Mouse (Mus musculus): Measurements from ENCODE around the gene Cadps.

Gene Cadps

DNA sequence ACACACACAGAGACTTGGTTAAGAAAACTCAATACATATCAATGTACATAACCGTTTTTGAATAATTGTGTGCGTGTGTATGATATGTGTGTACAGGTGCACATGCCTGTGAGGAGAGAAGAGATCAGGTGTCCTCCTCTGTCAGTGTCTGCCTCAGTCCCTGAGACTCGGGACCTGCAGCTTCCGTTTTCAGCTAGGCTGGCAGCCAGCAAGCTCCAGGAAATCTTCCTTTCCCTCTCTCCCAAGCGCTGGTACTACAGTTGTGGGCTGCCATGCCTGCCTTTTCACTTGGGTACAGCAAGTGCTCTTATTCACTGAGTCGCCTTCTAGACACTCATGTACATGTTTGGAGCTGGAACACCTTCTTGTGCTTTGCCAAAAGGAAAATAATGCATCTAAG is 435.7 kb downstream of the Cadps start:
- no peak for DNase-seq

DNA sequence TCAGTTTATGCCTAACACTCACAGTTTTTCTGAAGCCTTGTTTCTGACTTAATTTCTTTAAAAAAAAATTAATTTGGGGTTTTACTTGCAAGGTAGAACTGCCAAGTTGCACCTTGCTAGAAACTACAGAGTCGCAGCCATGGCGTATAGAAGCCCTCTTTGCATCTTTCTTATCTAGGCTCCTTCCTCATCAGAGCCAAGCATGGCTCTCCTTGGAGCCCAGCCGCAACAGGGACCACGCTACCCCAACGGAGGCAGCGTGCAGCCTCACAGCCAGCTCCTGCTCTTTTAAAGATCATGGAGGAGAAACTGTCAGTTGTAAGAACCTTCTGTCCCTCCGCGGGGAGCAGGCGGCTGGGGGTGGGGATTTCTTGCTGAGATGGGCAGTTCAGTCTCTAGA is 445.0 kb downstream of the Cadps start:
- DNase-seq = no peak

DNA sequence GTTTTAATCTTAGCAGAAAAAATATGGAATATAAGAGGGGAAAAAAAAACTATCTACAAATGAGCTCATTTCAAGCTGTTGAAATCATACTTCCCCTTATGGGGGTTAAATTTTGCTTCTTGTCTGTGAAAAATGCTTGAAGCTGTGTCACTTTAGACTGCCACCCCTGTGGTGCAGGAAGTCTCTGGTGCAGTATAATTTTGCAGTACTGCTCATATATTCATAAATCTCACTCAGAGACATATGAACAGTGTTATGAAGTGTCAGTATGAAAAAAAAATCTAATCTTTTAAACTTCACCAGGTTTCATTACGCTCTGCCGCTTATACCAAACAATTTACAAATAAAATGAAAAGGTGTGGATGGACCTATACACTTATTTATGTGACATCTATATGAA is 445.6 kb downstream of the Cadps start:
- DNase-seq = no peak

DNA sequence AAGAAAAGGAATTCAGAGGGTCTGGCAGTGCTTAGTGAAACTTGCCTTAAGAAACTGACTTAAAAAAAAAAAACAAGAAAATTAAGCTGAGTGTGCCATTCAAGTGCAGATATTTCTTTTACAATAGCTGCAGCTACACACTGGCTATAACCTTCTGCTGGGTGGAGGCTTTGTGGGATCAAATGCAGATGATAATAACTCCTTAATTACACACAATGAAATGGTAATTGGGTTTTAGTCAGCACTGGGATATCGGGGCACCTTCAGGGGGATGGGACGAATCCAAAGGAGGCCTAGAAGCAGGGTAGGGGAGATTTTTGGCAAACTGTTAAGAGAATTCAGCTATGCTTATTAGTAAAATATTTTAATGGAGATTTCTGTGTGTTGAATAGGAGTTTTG is 447.4 kb downstream of the Cadps start:
- no peak for DNase-seq

DNA sequence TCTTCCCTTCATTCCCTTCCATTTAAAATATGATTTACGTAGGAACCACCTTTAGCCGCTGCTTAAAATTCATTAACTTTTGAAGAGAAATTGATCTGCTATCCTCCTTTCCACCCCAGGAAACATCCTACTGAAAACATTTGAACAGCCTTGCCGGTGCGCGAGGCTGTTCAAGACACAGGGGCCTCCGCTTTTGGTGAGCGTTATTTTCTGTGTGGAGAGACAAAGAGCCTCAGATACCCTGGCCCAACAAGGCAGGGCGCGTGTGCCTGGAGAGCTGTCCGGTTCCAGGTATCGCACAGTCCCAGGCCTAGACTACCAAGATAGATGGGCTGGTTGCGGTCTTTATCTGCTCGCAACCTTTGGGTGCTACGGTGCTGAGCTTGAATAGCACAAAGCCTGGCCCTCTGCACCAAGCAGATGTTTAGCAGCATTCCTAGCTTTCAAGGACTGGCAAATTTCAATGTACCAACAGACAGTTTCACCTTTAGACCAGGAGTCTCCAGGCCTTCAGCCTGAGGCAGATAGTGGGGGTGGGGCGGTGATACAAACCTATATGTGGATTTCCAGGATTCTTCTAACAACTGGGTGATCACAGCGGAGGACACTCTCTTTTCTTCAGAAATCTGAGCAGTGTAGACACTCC is 472.5 kb downstream of the Cadps start:
- no peak for DNase-seq

DNA sequence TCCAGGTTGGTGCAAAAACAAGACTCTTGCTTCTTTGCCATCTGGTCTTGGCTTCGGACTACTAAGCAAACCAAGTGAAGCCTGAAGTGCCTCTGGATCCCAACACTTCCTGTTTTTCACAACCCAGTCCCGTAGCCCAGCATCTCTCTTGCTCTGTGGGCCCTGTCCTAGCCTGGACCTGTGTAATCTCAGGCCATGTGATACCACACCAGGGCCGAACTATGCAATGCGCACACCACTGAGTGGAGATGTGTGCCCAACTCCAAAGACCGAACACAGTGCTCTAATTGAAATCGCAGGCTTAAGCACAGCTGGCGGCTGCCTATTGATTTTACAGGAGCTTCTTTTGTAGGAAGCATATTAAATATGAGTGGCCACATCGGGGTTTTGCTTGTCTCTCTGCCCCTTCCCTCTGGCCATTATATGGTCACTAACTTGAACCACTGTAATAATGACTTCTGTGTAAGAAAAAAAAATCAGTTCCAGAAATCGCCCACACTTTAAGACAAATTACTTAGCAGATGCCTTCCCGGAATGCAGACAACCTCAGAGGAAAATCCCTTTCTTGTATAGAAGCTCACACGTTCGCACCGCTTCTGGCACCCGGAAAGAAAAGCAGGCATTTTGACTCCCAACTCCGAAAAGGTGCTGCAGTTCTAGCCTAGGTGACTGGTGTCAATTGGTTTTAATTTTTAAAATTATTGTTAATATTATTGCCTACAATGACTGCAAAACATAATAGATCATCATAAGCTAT is 473.4 kb downstream of the Cadps start:
- no peak for DNase-seq

DNA sequence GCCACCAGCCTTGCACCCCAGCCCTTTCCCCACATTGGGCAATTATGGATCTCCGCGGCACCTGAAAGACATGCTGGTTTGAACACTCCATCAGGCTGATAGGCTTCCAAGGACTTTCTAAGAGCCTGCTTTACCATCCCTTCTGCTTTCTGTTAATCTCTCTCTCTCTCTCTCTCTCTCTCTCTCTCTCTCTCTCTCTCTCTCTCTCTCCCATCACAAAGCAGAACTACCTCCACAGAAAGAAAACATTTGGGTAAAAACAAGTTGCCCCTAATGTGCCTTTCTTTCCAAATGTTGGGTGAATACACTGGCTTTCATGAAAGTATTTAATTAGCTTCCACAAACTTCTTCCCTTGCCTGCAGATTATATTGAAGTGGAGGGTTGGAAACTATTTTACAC is 474.8 kb downstream of the Cadps start, which contains the start of gene Fezf2:
Gene Fezf2, minus strand, starts transcription at position 101 of the 400 bp plus-strand sequence.
- no peak for DNase-seq

DNA sequence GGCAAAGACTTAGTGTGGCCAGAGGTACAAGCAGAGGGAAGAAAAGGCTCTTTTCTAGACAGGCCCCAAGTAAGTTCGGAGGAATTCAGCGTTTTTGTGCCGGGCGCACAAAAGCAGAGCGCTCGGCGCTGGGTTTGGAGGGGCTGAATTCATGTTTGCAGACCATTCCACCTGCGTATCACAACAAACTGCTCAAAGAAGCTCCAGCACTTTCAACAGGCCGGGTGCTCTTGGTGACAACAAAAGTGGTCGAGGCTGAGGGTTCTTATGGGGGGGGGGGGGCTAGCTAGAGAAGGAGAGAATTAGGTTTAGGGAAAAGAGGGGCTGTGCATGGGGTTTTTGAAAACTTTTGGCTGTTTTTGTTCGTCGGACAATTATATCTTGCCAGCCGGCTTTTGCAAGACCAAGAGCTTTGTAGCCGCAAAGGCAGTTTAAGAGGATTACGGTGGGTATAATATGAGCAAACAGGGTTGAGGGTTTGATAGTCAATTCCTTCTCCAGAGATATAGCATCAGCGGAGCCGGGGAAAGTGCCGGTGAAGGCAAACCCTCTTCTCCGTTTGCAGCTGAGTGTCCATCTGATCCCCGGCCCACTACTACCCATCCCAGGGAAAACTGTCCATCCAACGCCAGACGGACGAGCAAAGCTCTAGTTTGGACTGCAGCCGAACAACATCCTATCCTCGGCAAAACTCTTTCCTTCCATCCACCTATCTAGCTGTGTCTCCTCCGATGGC is 475.8 kb downstream of the Cadps start:
- no peak for DNase-seq

DNA sequence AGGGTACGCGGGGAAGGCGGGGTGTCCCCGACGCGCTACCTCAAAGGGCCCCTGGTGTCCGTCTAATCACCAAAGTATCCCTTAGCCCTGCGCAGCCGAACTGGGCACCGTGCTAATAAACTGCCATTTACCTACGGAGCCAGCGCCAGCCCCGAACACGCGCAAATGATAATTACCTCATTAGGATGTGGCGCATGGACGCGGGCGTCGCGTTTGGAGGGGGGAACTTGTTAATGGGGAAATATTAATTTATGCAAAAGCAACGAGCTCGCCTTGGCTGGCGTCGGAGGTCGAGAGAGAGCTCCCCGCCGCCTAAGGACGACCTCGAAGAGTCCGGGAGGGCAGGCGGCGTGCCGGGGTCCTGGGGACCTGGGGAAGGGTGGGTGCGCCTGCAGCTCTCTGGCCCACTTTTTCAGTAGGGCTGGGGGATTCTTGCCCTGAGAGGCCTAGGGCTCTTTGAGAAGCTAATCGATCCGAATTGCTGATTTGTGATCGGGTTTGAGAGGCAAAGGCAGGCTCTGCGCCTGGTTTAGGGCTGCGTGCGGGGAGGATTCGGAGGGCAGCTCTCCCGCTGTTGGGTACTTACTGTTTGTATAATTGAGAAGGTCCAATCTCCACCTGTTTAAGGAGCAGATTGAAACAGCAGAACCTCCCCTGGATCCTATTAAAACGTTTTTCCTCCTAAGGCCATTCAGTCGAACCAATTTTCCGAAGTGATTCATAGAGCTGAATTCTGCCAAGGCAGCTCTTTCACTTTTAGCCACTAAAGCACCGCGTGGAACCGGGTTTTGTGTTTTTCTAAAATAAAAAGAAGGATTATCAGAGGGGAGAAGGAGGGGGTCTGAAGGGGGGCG is 476.6 kb downstream of the Cadps start:
- no peak for DNase-seq

DNA sequence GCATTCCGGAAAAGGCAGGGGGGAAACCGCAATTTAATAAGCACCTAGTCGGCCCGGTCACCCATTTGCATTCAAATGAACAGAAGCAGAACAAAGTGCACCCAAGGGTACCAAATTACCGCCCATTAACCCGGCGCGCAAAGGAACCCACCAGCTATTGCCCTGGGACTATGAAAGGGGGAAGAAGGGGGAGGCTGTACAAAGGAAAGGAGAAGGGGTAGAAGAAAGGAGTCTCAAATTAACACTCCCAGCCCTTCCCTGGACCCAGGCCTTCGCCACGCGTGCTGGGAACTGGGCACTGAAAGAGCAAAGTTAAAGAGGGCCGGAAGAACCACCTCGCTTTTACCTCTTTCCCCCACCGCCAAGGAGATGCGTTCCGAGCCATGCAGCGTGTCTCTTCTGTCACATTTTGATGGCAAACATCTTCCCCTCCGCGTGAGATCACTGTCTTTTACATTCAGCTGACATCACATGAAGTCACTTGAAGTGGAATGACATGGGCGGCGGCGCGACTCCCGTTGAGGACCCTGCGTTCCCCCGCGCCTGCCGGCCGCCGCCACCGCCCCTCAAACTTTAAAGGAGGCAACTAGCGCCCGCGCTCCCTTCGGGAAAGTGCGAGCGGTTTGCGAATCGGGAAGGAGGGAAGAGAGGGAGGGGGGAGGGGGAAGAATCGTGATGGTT is 477.5 kb downstream of the Cadps start:
- DNase-seq = no peak

DNA sequence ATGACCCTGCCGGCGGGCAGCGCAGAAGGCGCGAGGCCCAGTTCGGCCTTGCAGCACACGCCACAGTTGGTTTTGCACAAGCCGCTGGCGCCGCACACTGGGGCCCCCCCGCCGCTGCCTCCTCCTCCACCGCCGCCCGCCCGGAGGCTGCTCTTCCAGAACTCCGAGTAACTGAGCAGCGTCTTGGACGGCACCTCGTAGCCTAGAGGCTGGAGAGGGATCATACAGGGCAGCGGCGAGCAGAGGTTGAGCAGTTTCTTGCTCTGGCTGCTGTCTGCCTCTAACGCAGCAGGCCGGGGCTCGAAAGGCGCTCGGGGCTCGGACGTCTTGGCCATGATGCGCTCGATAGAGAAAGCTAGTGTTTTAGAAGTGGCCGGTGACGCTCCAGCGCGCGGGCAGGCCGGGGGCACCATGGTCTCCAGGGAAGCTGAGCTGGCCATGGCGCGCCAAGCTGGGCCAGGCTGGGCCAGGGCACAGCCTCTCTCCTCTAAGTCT is 478.1 kb downstream of the Cadps start:
- no peak for DNase-seq

DNA sequence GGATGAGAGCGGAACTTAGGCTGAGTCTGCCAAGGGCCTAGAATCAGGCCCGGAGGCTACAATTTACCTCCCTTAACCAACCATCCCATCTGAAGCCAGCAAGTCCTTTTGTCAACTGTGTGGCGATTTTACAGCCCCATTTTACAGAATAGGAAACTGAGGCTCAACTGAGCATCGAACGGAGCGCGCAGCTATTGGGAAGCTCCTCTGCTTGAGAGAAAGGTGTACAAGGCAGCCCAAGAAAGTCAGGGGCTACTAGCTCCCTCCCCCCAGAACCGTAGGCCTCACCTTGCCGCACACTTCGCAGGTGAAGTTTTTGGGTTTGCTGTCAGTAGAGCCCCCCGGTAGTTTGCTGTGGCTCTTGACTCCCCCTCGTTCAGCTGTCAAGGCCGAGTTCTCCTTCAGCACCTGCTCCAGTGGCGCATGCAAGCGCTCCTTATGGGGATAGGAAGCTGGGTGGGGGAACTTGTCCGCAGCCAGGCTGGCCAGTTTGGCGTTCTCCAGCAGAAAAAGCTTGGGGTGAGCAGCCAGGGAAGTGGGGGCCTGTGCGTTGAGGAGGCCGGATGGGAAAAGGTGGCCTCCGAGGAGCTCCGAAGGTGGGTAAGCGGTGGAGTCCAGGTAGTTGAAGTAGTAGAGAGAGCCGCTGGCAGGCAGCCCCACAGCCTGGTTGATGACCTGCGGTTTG is 478.7 kb downstream of the Cadps start:
- no peak for DNase-seq

DNA sequence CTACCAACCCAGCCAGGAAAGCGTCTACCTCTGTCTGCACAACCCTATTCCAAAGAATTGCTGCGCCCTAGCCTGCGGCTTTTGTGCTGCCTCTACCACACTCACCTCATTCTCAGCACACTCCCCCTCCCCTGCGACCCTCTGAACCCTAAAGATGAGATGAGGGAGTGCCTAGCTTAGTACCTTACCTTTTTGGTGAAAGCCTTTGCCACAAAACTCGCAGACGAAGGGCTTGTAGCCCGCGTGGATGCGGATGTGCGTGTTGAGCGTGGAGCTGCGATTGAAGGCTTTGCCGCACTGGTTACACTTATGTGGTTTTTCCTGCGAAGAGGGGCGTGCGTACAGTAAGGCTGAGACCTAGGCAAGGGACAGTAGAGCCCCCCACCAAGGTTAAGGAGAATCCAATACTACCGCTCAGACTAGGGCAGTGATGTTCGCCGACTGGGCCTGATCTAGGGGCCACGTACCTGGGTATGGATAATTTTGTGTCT is 479.4 kb downstream of the Cadps start:
- DNase-seq = no peak

DNA sequence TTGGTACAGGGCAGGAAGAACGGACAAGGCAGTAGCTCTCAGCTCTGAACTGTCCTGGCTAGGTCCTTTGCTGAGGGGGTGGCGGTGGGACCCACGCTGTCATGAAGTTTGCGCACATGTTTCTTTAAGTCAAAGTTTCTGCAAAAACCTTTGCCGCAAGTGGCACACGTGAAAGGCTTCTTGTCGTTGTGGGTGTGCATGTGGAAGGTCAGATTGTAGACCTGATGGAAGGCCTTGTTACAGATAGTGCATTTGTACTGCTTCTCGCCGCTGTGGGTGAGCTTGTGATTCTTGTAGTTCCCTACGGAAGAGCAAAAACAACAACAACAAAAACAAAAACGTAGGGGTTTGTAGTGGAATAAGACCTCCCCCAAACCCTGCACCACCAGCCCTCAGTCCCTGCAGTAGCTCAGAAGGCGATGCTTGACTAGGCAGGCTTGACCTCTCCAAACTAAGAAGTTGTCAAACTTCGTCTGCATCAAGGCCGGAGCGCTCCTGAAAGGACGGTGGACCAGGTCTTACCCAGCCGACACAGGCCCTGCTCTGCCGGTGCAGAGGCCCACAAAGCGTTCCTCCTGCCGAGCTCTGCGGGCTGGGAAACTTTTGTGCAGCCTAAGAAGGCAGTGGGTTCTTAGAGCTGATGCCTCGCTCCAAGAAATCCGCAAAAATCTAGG is 480.3 kb downstream of the Cadps start:
- no peak for DNase-seq

DNA sequence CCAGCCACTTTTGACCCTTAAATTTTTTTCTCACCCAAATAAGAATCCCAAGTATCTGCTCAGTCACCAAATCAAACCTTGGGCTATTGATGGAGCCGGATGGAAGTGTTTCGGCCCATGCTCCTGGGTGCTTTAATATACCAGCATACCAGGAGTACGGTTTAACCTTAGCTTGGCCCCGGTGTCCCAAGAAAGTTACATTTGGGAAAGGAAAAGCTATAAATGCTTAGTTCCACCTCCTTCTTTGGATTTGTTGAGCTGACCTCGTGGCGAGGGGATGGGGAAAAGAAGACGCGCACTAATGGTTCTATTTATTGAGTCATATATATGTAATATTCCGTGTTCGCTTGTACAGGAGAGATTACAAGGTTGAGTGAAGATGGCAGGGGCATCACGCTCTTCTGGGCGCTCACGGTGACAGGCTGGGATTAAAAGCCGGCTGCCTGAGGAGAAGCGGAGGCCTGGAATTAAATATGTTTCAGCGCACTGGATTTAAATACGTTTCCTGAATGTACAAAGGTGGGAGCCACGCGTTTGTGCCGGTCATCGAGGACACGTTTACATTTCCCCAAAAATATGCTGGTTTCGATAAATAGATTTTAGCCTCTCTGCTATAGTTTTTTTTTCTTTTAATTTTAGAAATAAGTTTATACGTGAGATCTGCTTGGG is 481.0 kb downstream of the Cadps start:
- DNase-seq = no peak

DNA sequence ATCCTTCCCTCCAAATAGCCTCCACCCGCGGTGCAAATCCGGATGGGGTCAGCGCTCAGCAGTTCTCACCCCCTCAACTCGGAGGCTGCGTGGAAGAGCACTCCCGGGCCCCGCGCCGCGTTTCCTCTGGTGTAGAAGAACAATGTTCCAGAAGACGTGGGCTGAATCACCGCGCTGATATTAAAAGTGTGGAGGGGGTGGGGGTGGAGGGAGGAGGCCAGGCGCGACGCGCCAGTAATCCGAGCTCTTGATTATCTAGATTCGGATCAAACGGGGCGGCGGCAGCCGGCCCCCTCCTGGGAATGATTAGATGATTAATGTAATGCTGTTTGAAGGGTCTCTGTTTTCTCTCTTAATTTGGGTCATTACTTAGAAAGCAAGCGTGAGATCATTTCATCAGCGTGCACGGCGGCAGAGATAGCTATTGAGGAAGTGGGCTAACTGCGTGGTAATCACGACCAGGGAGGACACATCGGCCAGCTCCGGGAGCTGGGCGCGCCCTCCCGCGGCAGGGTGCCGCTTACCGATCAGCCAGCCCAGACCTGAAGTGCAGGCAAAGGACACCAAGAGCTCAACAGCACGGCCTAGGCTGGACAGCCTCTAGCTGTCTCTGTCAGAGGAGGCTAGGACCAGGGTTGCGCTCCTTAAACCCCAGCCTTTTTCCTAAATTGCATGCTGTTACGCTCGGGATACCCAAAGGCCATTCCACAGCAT is 481.6 kb downstream of the Cadps start:
- DNase-seq = no peak

DNA sequence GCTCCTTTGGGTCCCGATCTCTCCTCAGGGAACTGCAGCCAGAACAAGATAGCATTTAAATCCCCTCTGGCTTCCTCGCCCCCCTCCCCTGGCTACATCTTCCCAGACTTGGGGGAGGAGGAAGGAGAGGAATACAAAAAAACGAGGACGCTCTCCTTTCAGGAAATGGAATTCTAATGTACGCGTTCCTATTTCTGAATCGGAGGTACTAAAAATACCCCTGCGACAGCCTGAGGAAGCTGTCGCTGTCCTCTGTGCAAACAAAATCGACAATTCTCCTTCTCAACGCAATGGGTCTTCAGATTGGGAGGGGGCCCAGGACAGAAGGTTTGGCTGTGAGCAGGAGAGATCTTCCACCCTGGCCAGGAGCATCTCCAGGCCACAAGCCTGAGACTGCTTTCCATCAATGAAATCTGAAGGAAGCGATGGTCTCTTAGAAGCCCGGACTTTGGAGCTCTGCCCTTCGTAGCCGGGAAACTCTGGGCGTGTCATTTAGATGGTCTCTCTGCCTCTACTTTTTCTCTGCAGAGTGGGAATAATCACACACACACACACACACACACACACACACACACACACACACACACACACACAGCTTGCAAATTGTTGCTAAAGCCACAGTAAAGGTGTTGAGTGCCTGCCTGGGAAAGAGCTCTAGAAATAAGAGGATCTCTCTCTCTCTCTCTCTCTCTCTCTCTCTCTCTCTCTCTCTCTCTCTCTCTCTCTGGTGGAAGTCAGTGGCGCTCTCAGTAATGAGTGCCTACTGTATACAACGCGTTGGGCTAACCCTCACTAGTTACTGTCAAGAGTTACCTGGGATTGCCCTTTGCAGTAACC is 482.4 kb downstream of the Cadps start:
- no peak for DNase-seq

DNA sequence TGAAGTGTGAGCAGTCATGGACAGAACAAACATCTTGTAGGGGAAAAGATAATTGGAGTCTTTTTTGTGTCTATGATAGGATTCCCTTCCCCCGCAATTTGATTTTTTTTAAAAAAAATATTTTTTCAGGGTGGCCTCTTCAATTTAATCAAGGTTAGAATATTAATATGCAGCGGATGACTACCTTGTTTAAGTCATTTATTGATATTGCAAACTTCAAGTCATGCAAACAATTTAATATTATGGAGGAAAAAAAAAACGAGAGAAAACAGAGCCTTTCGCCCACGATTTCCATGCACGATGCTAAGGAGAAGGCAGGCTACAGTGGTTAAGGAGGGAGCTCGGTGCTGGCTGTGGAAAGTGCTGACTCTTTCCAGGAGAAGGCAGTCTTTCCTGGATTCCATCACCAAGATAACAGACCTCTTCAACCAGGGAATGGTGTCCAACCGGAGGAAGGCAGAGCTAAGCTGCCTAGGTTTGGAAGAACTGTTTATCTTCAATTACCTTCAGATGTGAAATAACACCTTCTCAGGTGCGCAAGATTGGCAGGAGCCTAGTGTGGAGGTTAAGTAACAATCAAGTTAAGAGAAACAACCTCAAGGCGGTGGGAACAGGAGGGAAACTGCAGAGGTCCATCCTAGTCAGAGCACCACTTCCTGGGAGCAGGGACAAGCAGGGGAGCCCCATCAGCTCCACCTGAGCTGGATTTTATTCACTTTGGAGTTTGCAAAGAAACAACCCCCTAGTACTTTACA is 483.9 kb downstream of the Cadps start:
- DNase-seq = no peak

All from cerebellum, adult 18-20 months (tissue).